Mouse (Mus musculus) limb, embryonic 11.5 days (tissue): ENCODE measurements at regions not wholly inside any gene's neighbourhood (a gene's known extent, or its start where the extent isn't known, plus 50 kb on each side); places are given as distances from the start of the nearest gene placed in this dataset.

ENCODE experiments used
- ATAC-seq: fragments of 200-750 bp; cut with Nextera tagmentation; 2 replicates; pipeline ENCODE4 v1.8.0; 2017; ENCODE audit warnings: low read depth; ENCODE audit not compliant: insufficient number of reproducible peaks, low FRiP score, low TSS enrichment
- DNase-seq: peaks from one replicate; pipeline ENCODE4 v3.0.0-alpha.2; 2015; ENCODE audit warnings: low spot score
- H3K27ac ChIP-seq: fragments of 300-500 bp; sonication (generic); replicated peaks from 2 replicates; pipeline ENCODE4 v1.5.1; 2014; ENCODE audit warnings: low read depth, mild to moderate bottlenecking, low read length
- H3K27me3 ChIP-seq: fragments of 300-500 bp; sonication (generic); 2 replicates; pipeline ENCODE4 v1.6.1; 2014; ENCODE audit warnings: mild to moderate bottlenecking, low read length, mixed read lengths; ENCODE audit not compliant: control insufficient read depth, insufficient read depth
- H3K36me3 ChIP-seq: fragments of 300-500 bp; sonication (generic); 2 replicates; pipeline ENCODE4 v1.6.1; 2014; ENCODE audit warnings: mild to moderate bottlenecking, low read length, moderate library complexity, mixed read lengths; ENCODE audit not compliant: control insufficient read depth, insufficient read depth
- H3K4me1 ChIP-seq: fragments of 300-500 bp; sonication (generic); 2 replicates; pipeline ENCODE4 v1.6.1; 2014; ENCODE audit warnings: low read length, mixed read lengths; ENCODE audit not compliant: control insufficient read depth, insufficient read depth
- H3K4me2 ChIP-seq: fragments of 300-500 bp; sonication (generic); 2 replicates; pipeline ENCODE4 v1.6.1; 2014; ENCODE audit warnings: low read depth, mild to moderate bottlenecking, moderate library complexity; ENCODE audit not compliant: severe bottlenecking
- H3K4me3 ChIP-seq: fragments of 300-500 bp; sonication (generic); 2 replicates; pipeline ENCODE4 v1.5.1; 2014; ENCODE audit warnings: low read depth, low read length
- H3K9ac ChIP-seq: fragments of 300-500 bp; sonication (generic); 2 replicates; pipeline ENCODE4 v1.6.1; 2014; ENCODE audit warnings: mild to moderate bottlenecking, low read length
- H3K9me3 ChIP-seq: fragments of 300-500 bp; sonication (generic); 2 replicates; pipeline ENCODE4 v1.6.1; 2016; ENCODE audit warnings: low read length; ENCODE audit not compliant: control insufficient read depth
- WGBS: fragments of 180-500 bp; shearing (Covaris S2); extraction: QIAGEN DNeasy Blood & Tissue Kit; methylation state at CpG from one replicate; pipeline ENCODE4 v1.1.7; 2014; 5-methylcytosine and 5-hydroxymethylcytosine counted together

GRCm38 (mm10) chr11:79767111-79767510, 176.1 kb downstream of the Rab11fip4 start:
- Histone ChIP-seq H3K4me1 (no peaks in the 10 kb centered on the region), H3K9ac (no peak overlapping the region), H3K27me3 (no peaks in the 10 kb centered on the region), H3K4me3 (no peak overlapping the region), H3K4me2 (no peak overlapping the region), H3K9me3 (no peaks in the 10 kb centered on the region), H3K27ac (no peak overlapping the region), H3K36me3 (no peaks in the 10 kb centered on the region)
- DNase-seq (no peak), ATAC-seq (no peak)
- 87% methylated on average over 5 of the region's 5 CpGs for WGBS

DNA sequence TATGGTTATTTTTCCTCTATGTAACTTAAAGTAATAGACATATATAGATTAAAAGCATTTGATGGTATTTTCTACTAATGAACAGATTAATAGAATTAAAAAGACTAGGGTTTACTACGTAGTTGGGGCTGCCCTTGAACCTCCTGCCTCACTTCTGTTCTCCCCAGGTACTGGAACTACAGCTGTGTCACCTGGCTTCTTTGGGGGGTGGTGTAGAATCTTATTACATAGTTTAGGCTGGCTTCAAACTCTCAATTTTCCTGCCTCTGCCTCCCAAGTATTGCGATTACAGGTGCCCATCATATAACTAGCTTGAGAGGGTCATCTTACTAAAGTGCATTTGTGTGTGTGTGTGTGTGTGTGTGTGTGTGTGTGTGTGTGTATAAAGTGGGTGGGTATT, 175.0 kb downstream of the Rab11fip4 start:
- Histone ChIP-seq H3K9ac (no peak overlapping the region), H3K27ac (no peak overlapping the region), H3K27me3 (no peaks in the 10 kb centered on the region), H3K4me2 (no peak overlapping the region), H3K4me3 (no peak overlapping the region), H3K9me3 (no peaks in the 10 kb centered on the region), H3K36me3 (no peaks in the 10 kb centered on the region), H3K4me1 (no peaks in the 10 kb centered on the region)
- WGBS: 100% methylated on average over 2 of the region's 2 CpGs
- ATAC-seq (no peak), DNase-seq (no peak)

- no peaks in the 10 kb centered on the region for H3K4me1 ChIP-seq
- no peaks in the 10 kb centered on the region for H3K36me3 ChIP-seq
- ATAC-seq (no peak), DNase-seq (no peak)
- no peaks in the 10 kb centered on the region for H3K9me3 ChIP-seq
- no peak overlapping the region for H3K4me3 ChIP-seq
- H3K9ac ChIP-seq: no peak overlapping the region
- WGBS: 86% methylated on average over 2 of the region's 2 CpGs
- no peaks in the 10 kb centered on the region for H3K27me3 ChIP-seq
- H3K27ac ChIP-seq: no peak overlapping the region
- no peak overlapping the region for H3K4me2 ChIP-seq
These were observed 174.4 kb downstream of the Rab11fip4 start for GRCm38 (mm10) chr11:79765396-79765795.

DNA sequence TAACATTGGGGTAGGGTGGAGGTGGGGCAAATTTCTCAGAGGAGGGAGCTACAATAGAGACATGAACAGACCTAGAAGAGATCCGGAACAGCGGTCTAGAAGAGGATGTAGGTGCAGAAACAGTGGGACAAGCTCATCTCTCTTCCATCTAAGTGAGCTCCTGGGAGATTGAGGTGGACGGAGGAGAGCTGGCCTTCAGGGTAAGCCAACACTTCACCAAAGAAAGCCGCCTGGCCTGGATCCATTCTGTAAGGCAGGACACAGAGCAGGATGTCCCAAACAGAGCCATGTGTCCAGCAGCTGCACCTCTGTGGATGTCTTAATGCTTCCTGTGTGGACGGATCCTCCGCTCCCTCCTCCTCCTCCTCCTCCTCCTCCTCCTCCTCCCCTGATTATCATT, 173.0 kb downstream of the Rab11fip4 start:
- H3K4me2 ChIP-seq: no peak overlapping the region
- no peak for ATAC-seq
- DNase-seq: no peak
- 79% methylated on average over 6 of the region's 6 CpGs for WGBS
- H3K36me3 ChIP-seq: no peaks in the 10 kb centered on the region
- H3K4me1 ChIP-seq: no peaks in the 10 kb centered on the region
- no peaks in the 10 kb centered on the region for H3K27me3 ChIP-seq
- H3K9me3 ChIP-seq: no peaks in the 10 kb centered on the region
- no peak overlapping the region for H3K4me3 ChIP-seq
- H3K9ac ChIP-seq: no peak overlapping the region
- no peak overlapping the region for H3K27ac ChIP-seq

DNA sequence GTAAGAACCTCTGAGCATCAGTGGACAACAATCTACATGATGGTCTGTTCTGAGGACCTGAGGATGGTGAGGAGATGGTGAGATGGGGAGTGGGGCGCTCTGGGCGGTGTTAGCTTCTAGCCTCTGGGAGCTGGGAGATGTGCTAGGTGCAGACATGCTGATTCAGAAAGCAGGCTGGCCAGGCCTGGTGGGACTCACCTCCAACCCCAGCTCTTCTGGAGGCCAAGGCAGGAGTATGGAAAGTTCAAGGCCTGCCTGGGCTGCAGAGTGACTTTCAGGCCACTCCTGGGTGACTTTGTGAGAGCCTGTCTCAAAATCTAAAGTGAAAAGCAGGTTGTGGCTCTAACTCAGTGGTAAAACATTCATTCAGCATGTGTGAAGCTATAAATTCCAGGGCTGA, 171.6 kb downstream of the Rab11fip4 start:
- no peak overlapping the region for H3K4me3 ChIP-seq
- H3K4me2 ChIP-seq: no peak overlapping the region
- H3K9me3 ChIP-seq: no peaks in the 10 kb centered on the region
- no peak overlapping the region for H3K9ac ChIP-seq
- DNase-seq (no peak), ATAC-seq (no peak)
- no peaks in the 10 kb centered on the region for H3K27me3 ChIP-seq
- no peak overlapping the region for H3K27ac ChIP-seq
- 95% methylated on average over 2 of the region's 2 CpGs for WGBS
- H3K4me1 ChIP-seq: no peaks in the 10 kb centered on the region
- H3K36me3 ChIP-seq: no peaks in the 10 kb centered on the region

GRCm38 (mm10) chr11:79762027-79762426, 171.0 kb downstream of the Rab11fip4 start:
- no peaks in the 10 kb centered on the region for H3K4me1 ChIP-seq
- H3K36me3 ChIP-seq: no peaks in the 10 kb centered on the region
- H3K27me3 ChIP-seq: no peaks in the 10 kb centered on the region
- H3K9me3 ChIP-seq: no peaks in the 10 kb centered on the region
- DNase-seq: no peak
- no peak overlapping the region for H3K27ac ChIP-seq
- ATAC-seq: no peak
- H3K9ac ChIP-seq: no peak overlapping the region
- no peak overlapping the region for H3K4me2 ChIP-seq
- H3K4me3 ChIP-seq: no peak overlapping the region
- 64% methylated on average over 2 of the region's 2 CpGs for WGBS

- no peak overlapping the region for H3K4me2 ChIP-seq
- H3K27ac ChIP-seq: no peak overlapping the region
- H3K4me1 ChIP-seq: no peaks in the 10 kb centered on the region
- H3K4me3 ChIP-seq: no peak overlapping the region
- H3K27me3 ChIP-seq: no peaks in the 10 kb centered on the region
- ATAC-seq: no peak
- no peak for DNase-seq
- no peaks in the 10 kb centered on the region for H3K36me3 ChIP-seq
- no peaks in the 10 kb centered on the region for H3K9me3 ChIP-seq
- WGBS: 92% methylated on average over 4 of the region's 4 CpGs
- H3K9ac ChIP-seq: no peak overlapping the region
These were observed 169.5 kb downstream of the Rab11fip4 start for GRCm38 (mm10) chr11:79760533-79760932.

- Histone ChIP-seq H3K27me3 (no peaks in the 10 kb centered on the region), H3K4me3 (no peak overlapping the region), H3K4me1 (no peaks in the 10 kb centered on the region), H3K36me3 (no peaks in the 10 kb centered on the region), H3K4me2 (no peak overlapping the region), H3K27ac (no peak overlapping the region), H3K9me3 (no peaks in the 10 kb centered on the region), H3K9ac (no peak overlapping the region)
- DNase-seq: no peak
- no peak for ATAC-seq
- 97% methylated on average over 3 of the region's 3 CpGs for WGBS
These were observed 167.3 kb downstream of the Rab11fip4 start for GRCm38 (mm10) chr11:79758281-79758680.

- no peaks in the 10 kb centered on the region for H3K9me3 ChIP-seq
- H3K4me2 ChIP-seq: no peak overlapping the region
- H3K4me3 ChIP-seq: no peak overlapping the region
- WGBS: 91% methylated on average over 5 of the region's 5 CpGs
- H3K36me3 ChIP-seq: no peaks in the 10 kb centered on the region
- DNase-seq (no peak), ATAC-seq (no peak)
- no peak overlapping the region for H3K9ac ChIP-seq
- no peaks in the 10 kb centered on the region for H3K4me1 ChIP-seq
- no peak overlapping the region for H3K27ac ChIP-seq
- no peaks in the 10 kb centered on the region for H3K27me3 ChIP-seq
These were observed 166.6 kb downstream of the Rab11fip4 start for GRCm38 (mm10) chr11:79757513-79758071.
